Mouse (Mus musculus) heart, postnatal 10 days (tissue): ENCODE results near the gene Cd34. TPM values are rescaled to one million over a fixed set of nuclear protein-coding genes. Genes with fewer than 3 reads are reported as not detected.

Experiments
- DNase-seq, 2 experiments: peaks; one replicate each; pipeline ENCODE4 v3.0.0; 2021
- intact Hi-C: fragments of 180-260 bp; cut with DNase I; formaldehyde crosslinking; loops from one replicate; pipeline ENCODE4 v1.15.1; 2025
- total RNA-seq, 2 experiments: library from RNA; stranded (reverse); gene quantifications; 2 replicates each; pipeline ENCODE4 v1.2.3; 2021

The Cd34 gene
- total RNA-seq, 2 experiments from 2014 or later, result 289 to 314 TPM

GRCm38 (mm10) chr1:194962181-194962580 is 23.6 kb downstream of the Cd34 start:
- intact Hi-C loops, result loop anchor here (1.0 to 5.0 kb wide), 3 partner anchors 83 to 210 kb away; no protein-coding TSS in a partner anchor
- DNase-seq, result peak; percentile 73 to 83

GRCm38 (mm10) chr1:194962712-194963111 is 24.1 kb downstream of the Cd34 start:
- no peak for DNase-seq
- intact Hi-C loops, result loop anchor here (1.0 to 5.0 kb wide), 3 partner anchors 83 to 210 kb away; no protein-coding TSS in a partner anchor

GRCm38 (mm10) chr1:194971980-194972379 is 33.4 kb downstream of the Cd34 start:
- DNase-seq, result no peak
- intact Hi-C loops, result no loop called here

GRCm38 (mm10) chr1:194976164-194976516 is 37.5 kb downstream of the Cd34 start:
- intact Hi-C loops, result loop anchor here (1.0 to 5.0 kb wide), 3 partner anchors 41 to 156 kb away; partner anchors contain the start of gene Cr1l
- peak; percentile 96 for DNase-seq

GRCm38 (mm10) chr1:194976517-194977370 is 38.1 kb downstream of the Cd34 start:
- intact Hi-C loops, result loop anchor here (1.0 to 5.0 kb wide), 3 partner anchors 40 to 156 kb away; partner anchors contain the start of gene Cr1l
- peak; percentile 84 to 90 for DNase-seq

DNA sequence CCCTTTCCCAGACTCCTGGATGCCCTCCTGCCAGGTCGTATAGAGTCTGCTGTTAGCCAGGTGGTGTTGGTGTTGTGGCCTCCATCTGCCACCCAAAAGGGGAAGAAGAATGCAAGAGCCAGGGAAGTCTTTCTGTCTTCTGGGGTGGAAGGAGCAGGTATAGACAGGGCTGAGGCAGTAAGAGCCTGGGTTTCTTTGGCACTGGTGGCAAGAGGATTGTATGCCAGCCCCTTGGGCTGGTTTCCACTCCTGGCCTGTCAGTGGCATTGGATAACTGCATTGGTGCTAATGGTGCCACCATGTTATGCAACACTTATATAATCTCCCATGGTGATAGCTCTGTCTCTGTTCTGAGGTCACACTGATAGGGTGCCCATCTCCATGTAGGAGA is 38.7 kb downstream of the Cd34 start:
- intact Hi-C loops, result loop anchor here (2.0 to 5.0 kb wide), 2 partner anchors 39 to 155 kb away; partner anchors contain the start of gene Cr1l
- DNase-seq, result no peak

DNA sequence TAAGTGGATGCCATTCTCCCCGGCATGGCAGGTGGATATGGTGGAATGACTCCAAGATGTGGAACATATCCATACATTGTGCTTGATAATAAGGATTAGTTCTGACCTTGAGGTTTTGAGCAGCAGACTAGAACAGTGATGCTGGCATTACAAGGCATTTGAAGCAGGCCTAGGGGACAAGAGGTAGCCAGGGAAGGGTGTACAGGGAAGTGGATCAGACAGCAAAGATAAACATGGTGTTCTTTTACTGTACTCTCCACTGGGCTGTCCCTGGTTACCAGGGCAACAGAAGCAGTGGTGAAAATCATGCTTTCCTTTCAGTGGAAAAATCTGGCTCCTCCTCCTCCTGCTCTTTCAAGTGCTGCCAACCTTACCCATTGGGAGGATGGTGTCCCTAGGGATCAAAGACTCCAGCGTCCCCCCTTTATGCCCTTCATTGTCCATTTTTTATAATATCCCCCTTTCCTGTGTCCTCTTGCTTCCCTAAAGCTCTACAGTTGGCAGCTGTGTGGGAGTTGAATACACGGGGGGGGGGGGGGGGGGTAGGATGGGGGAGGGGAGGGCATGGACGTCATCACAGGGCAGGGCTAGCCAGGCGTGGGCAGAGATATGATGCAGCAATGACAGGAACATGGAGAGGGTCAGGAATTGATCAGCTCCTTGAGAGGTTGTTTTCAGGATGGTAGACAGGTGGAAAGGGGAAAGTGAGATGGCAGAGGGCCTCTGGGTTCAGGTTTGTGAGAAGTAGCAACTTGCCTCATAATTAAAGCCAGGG is 39.5 kb downstream of the Cd34 start:
- DNase-seq, result no peak
- intact Hi-C loops, result loop anchor here (2.0 to 5.0 kb wide), 2 partner anchors 39 to 154 kb away; partner anchors contain the start of gene Cr1l

- intact Hi-C loops, result no loop called here
Observed at GRCm38 (mm10) chr1:194980826-194981435, 42.3 kb downstream of the Cd34 start.

DNA sequence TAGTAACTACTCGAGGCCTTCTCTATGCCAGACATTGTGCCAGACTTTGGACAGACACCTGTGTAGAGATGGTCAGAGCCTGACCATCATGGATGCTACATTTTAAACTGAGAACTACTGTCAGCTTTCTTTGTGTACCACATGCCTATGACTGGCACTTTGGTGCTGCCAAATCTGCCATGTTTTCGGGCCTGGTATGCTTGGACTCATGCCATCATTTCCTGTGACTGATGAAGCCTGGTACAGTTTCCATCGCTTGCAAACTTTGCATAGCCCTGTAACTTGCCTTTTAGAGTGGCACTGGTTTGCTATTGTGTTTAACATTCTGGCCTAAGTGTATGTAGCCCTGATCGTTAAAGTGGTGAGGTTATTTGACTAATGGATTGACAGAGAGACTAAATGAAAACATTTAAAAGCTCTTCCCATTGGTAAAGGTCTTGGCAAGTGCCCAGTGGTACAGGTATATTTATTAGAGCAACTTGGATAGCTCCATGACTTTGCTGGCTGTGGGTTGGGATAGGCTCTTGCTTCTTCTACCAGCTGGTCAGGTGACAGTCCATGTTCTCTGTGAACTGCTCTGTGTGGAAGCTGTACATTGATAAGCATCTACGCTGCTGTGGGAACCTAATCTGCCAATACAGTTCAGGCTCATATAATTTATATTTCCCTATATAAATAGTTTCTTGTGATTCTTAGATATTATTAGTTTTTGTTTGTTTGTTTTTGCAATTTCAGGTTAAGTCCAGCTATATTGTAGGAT is 44.5 kb downstream of the Cd34 start:
- no peak for DNase-seq
- intact Hi-C loops, result no loop called here

More at GRCm38 (mm10) chr1:194980826-194981435, 42.3 kb downstream of the Cd34 start:
- DNase-seq, result no peak

GRCm38 (mm10) chr1:194984914-194985313 is 46.3 kb downstream of the Cd34 start:
- intact Hi-C loops, result no loop called here

DNA sequence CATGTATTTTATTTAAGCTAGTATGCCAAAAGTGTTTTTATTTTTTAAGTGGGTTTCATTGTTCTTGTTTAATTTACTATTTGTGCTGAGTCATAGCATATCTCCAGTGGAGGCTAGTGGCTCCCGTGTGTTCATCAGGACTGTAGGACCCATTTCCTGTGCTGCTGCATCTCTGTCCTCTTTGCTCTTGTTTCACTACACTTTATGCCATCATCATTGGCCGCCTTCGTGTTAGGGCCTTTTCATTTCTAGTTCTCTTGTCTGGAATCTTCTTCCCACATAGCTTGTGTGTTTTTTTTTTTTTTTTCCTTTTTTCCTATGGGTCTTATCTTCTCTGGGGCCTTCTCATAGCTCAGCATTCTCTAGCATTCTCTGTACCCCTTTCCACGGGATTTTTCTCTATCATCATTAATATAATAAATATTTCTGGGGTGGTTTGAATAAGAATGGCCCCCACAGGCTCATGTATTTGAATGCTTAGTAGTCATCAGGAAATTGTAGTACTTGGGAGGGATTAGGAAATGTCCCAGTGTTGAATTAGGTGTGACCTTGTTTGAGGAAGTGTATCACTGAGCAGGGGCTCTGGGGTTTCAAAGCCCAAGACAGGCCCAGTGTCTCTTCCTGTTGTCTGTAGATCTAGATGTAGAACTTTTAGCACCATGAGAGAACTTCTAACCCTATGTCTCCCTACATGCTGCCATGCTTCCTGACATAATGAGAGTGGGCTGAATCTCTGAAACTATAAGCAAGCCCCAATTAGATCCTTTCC is 47.0 kb downstream of the Cd34 start:
- intact Hi-C loops, result no loop called here
- DNase-seq, result no peak

More at GRCm38 (mm10) chr1:194984914-194985313, 46.3 kb downstream of the Cd34 start:
- DNase-seq, result no peak

DNA sequence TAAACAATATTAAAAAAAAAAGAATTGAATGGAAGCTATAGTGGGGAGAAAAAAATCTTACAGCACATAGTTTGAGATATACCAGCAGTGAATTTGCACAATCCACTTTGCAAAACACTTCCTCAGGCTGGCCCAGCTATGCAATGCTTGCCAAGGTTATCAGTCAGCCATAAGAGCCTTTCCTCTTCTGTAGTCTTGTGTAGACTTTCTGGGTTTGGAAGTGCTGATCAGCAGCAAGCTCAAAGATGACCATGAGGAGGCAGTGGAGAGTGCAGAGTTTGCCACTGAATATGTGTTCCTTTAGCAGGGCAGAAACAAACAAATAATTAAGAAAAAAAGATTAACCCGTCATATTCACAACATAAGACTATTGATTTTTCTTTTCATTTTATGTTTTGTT is 50.4 kb downstream of the Cd34 start:
- intact Hi-C loops, result no loop called here
- DNase-seq, result no peak

DNA sequence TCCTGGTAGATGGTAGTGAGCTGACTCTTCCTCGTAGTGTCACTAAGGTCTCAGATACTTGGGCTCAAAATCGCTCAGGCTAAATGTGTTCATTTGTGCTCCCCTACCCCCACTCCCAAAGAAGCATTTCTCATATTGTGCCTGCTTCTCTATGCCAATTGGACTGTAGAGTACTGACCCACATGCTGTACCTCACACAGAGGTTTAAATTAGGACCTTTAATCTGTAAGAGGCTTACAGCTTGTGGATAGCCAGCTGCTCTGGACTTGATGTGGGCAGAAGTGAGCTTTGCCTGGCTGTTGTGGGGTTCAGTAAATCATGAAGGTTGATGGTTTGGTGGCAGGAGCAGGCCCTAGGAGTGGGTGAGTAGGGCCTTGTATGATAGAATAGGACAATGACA is 52.4 kb downstream of the Cd34 start:
- DNase-seq, result no peak

DNA sequence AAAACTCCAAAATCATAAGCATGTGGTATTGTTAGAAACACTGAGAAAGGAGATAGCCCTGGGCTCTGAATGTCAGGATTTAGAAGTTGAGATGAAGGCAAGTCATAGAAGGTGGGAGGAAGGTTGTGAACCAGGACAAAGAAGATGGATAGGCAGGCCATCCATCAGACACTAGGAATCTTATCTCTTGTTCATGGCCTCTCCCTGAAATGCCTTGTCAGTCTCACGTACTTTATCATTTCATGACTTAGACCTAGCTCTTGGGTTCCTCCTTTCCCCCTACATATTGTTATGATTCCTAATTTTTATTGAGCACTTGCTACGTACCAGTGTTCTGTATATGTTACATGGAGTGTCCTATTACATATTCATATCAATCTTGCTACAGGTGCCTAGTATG is 53.0 kb downstream of the Cd34 start:
- DNase-seq, result no peak
- intact Hi-C loops, result no loop called here

More for the DNA sequence above, 52.4 kb downstream of the Cd34 start:
- intact Hi-C loops, result no loop called here

DNA sequence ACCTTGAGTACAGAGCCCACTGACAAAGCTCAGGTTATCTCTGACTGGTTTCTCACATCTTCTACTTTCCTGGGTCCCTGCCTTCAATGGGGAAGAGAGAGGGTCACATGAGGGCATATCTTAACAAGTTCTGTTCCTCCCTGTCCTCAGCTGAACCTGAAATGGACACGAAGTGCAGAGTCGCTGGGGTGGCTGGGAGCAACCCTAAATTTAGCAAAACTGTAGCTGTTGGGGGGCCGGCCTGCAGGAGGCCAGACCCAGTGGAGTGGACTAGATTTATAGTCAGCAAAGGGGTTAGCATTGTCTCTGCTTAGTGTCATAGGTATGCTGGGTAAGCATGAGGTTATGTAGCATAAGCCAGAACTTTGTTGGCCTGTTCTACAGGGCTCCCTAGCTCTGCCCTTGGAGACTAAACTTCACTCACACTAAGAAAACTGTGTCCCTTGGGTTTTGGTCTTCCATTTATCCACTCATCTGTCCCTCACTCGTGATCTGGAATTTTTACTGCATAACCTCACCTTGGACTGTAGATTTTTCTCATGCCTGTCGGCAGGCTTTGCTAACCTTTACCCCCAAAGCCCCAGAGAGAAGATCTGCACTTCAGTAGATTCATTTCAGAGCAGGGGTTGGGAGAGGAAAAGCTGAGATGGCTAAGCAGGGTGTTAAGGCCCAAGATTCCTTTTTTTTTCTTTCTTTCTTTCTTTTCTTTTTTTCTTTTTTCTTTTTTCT is 54.1 kb downstream of the Cd34 start:
- DNase-seq, result peak; percentile 42 to 61
- intact Hi-C loops, result no loop called here

DNA sequence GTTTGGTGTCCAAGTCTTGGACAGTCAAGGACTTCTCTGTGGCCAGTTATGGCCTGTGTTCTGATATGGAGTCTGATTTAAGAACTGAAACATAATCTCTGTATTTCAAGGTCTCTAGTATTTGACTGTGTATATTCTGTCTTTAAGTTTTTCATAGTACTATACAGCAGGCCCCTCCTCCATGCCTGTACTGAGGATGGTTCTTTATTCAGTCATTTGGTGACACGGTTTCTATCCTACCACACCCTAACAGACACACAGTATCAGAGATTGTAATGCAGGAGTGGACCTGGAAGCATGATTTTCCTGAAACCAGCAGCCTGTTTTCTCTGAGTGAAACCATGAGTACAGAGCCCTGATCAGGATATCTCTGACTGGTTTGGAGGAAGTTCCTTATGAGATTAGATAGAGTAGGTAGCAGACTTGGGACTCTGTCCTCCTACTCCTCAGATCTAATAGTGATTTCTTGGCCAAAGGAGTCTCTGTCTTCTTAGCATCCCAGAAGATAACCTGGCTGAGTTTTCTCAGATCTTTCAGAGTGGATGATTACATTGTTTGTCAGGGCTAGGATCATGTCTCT is 54.9 kb downstream of the Cd34 start:
- no peak for DNase-seq
- intact Hi-C loops, result no loop called here

GRCm38 (mm10) chr1:194994262-194994661 is 55.6 kb downstream of the Cd34 start:
- intact Hi-C loops, result no loop called here
- DNase-seq, result no peak

- DNase-seq, result peak in 1 of 2 experiments; percentile 35
- intact Hi-C loops, result no loop called here
Observed at GRCm38 (mm10) chr1:194995196-194995595, 56.6 kb downstream of the Cd34 start.
